Mouse (Mus musculus) R1 (cell line): Measurements from ENCODE around the gene Gm20481.
"Not testable (repeated sequence)": the region's sequence is repeated elsewhere in the genome, so short reads cannot be mapped to it uniquely, and the experiment has no call there.

Experiments
- DNase-seq: peaks from one replicate; pipeline ENCODE4 v3.0.0-alpha.2; 2018; ENCODE audit warnings: low read depth, low spot score

Gene Gm20481

DNA sequence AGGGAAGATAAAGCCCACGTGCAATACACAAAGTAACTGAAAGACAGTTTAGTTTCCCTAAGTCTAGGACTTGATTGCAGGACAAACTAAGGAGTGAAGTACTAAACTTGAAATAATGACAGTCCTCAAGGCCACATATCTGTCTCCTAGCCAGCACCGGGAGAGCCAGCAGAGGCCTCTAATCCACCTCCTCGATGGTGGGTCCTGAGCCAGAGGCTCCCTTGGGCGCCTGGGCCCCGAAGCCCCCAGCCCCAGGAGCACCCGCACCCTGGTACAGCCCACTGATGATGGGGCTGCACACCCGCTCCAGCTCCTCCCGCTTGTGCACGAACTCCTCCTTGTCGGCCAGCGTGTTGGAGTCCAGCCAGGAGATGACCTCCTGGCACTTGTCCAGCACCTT lies at the start of gene Gm20481:
Gene Gm20481 (plus strand): TSS at position 91 of the 400 bp plus-strand sequence.
- DNase-seq = not testable (repeated sequence)

DNA sequence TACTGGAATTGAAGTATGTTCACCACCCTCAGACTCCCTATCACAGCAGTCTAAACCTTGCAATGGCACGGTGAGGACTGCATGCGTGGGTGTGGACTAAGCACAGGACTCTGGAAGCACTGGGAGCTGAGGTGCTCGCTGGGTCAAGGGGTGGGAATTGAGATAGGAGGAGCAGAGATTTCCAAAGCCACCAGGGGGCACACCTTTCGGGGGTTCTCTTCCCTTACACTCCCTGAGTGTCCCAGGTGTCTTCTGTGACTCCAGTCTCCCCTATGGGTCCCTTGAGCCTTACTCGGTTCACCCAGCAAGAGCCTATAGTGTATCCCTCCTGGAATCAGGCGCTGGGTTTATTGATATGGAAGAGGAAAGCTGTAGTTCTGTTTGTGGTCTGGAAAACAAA lies 46.8 kb upstream of the Gm20481 start:
- DNase-seq = no peak

DNA sequence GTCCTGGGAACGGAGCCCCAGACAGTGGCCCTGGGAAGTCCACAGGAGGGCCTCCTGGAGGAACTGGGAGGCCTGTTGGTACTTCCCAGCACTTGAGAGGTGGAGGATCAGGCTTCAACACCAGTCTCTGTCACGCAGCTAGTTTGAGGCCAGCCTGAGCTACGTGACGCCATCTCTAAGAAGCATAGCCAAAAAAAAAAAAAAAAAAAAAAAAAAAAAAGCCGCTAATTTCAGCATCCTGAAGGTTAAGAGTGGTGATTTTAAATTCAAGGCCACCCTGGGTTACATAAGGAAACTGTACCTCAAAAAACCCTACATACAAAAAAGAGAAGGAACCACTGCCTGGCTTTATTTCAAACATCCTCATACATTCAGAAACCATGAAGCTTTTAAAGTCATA lies 45.5 kb upstream of the Gm20481 start:
- DNase-seq = no peak

DNA sequence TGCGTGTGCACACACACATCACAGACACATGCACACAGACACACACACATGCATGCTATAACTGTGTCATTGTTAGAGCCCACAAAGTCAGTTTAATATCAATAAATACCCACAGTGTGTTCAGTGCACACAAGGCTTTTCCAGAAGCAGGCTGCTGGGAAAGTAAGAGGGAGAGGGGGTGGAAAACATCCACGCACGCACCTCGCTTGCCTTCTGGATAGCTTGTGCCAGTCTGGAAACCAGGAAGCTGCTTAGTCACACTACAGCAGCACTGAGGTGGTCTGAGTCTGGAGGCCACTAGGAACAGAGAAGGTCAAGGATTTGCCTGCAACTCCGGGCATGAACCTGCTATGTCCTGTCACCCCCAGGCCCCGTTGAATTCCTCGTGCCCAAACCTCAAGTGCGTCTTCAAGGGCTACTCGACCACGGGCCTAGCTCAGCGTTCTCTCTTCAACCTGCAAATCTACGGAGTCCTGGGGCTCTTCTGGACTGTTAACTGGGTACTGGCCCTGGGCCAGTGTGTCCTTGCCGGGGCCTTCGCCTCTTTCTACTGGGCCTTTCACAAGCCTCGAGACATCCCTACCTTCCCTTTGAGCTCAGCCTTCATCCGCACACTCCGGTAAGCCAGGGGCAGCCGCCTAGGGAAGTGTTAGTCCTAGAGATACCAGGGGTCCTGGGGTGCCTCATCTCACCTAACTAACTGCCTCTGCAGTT lies 42.2 kb upstream of the Gm20481 start:
- no peak for DNase-seq

DNA sequence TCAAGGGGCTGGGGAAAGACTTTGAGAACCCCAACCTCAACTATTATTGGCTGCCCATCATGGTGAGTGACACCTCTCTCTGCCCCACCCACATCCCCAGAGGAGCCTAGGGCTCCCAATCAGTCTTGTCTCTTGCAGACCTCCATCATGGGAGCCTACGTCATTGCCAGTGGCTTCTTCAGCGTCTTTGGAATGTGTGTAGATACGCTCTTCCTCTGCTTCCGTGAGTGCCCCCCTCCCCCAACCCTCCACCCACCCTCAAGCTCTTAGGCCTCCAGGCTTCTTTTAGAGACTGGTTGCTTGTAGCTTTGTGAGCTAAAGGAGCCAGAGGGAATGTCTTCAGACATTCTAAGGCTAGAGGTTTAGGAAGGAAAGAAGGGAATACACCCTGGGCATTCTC lies 40.9 kb upstream of the Gm20481 start:
- DNase-seq = peak; percentile 82

DNA sequence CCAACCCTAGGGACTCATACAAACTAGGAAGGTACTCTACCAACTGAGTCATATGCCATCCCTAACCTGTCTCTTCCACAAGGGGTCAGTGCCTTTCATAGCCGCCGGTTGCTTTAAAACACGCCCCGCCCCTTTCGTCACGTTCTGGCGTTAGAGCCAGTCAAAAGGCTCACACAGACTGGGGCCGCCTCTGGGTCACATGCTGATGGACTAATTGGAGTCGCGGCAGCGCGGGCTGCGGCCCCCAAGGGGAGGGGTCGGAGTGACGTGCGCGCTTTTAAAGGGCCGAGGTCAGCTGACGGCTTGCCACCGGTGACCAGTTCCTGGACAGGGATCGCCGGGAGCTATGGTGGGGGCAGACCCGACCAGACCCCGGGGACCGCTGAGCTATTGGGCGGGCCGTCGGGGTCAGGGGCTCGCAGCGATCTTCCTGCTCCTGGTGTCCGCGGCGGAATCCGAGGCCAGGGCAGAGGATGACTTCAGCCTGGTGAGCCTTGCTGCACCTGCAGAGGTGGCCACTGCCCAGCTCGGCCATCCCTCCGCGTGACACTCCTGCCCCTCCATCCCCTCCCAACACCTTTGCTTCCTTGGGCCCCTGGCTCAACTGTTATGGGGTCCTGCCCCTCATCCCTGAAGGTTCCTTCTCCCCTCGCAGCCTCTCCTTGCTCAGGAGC lies 38.5 kb upstream of the Gm20481 start, which contains the start of gene Neu1:
Gene Neu1 (plus strand): TSS at position 193 of the 674 bp plus-strand sequence.
- DNase-seq = peak; percentile 99

- DNase-seq = no peak
Observed at GRCm38 (mm10) chr17:34931735-34932098, 38.0 kb upstream of the Gm20481 start.

DNA sequence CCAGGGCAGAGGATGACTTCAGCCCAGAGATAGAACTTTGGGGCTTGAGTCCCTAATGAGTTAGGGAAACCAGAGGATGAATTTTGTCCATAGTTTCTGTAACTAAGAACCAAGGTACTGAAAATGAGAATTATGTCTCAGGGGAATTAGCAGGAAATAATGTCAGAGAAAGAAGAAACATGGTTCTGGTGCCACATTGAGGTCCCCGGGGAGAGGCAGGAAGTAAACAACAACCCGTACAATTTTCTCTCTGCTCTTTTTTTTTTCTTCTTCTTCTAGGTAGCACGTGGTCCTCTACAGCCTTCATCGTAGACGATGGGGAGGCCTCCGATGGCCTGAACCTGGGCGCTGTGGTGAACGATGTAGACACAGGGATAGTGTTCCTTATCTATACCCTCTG lies 37.4 kb upstream of the Gm20481 start:
- DNase-seq = no peak

GRCm38 (mm10) chr17:34934031-34934430 lies 35.7 kb upstream of the Gm20481 start:
- DNase-seq = no peak

GRCm38 (mm10) chr17:34934830-34935229 lies 34.9 kb upstream of the Gm20481 start:
- DNase-seq = no peak

GRCm38 (mm10) chr17:34937960-34938505 lies 31.7 kb upstream of the Gm20481 start:
- no peak for DNase-seq

DNA sequence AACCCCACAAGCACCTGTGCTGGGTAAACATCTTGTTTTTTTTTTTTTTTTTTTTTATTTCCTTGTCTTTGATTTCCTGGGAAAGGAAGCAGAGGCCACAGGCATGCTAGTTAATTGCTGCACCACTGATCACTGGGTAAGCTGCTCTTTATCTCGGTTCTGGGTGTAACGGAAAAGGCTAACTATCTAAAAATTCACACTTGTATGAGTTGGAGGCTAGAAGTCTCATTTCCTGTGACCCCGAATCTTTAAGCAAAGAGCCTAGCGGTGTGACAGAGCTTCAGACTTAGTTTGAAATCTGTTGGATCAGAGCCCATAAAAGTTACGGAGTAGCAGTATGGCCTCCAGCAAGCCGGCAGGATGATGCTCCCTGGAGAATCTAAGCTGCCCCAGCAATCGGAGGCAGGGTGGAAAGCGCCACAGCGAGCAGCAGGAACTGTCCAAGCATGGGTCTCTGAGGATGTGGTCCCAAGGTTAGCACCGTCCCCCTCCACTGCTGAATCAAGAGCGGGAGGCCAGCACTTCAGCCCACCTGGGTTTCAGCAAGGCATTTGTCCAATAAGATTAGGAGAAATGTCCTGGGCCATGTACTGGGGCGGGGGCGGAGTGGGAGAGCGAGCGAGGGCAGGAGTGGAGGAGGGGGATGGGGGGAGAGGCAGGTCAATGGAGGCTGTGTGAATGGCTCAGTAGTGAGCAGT lies 28.2 kb upstream of the Gm20481 start:
- peak; percentile 74 for DNase-seq

GRCm38 (mm10) chr17:34943128-34943815 lies 26.4 kb upstream of the Gm20481 start:
- no peak for DNase-seq

GRCm38 (mm10) chr17:34944362-34944761 lies 25.4 kb upstream of the Gm20481 start:
- DNase-seq = no peak

DNA sequence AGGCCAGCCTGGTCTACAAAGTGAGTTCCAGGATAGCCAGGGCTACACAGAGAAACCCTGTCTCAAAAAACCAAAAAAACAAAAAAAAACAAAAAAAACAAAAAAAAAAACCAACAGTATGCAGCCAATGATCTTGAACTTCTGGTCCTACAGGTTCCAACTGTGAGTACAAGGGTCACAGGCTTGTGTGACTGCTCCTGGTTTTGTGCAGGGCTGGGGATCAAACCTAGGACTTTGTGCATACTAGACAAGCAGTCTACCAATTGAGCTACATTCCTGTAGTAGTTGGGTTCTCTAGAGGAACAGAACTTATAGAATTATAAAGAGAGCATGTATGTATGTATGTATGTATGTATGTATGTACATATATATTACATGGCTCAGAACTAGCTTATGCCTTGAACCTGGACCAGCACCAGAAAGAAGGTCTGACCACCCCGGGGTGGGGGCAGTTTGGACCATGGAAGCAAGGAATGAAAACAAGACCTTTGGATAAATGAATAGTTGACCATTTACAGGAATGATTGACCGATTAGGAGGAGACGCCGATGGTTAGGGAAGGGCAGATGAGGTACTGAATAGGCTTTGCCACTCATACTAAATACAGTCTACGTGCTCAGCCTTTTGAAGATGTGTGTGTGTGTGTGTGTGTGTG lies 23.1 kb upstream of the Gm20481 start:
- no peak for DNase-seq

GRCm38 (mm10) chr17:34947606-34948005 lies 22.1 kb upstream of the Gm20481 start:
- DNase-seq = peak; percentile 70

- DNase-seq = peak; percentile 52
Observed at GRCm38 (mm10) chr17:34948721-34949552, 20.8 kb upstream of the Gm20481 start.

DNA sequence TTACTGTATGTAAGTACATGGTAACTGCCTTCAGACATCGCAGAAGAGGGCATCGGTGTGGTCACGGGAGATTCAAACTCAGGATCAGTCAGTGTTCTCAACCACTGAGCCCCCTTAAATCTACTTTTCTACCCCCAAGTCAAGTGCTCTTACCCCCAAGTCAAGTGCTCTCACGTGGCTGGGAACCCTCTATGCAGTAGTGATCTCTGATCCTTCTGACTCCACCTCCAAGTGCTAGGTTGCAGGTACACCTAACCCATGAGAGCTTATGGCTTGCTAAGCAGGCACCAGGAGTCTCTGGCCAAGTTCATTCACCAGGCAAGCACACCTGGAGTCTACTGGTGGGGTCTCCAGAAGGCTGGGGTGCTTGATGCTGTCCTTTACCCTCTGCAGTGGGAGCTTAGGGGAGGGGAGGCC lies 20.2 kb upstream of the Gm20481 start:
- peak; percentile 91 for DNase-seq

GRCm38 (mm10) chr17:34950514-34951455 lies 18.9 kb upstream of the Gm20481 start:
- peak; percentile 88 for DNase-seq
